Mouse (Mus musculus): ENCODE results near the gene Cyp3a13.

GRCm38 (mm10) chr5:137875054-137875453 is 46.4 kb downstream of the Cyp3a13 start:
- no peak for TF ChIP-seq CTCF (IDR thresholded peaks at IDR 0.05; ENCODE audit: extremely low read depth, insufficient read depth, insufficient read length, insufficient replicate concordance)
- no peak for TF ChIP-seq POLR2A (IDR thresholded peaks at IDR 0.05; ENCODE audit: low read depth, low read length)
